Mouse (Mus musculus) stomach, embryonic 16.5 days (tissue): ENCODE results near the gene Srsf10. TPM values are rescaled to one million over a fixed set of nuclear protein-coding genes. Genes with fewer than 3 reads are reported as not detected.

Experiments
- ATAC-seq: fragments of 200-750 bp; cut with Nextera tagmentation; 2 replicates; pipeline ENCODE4 v1.8.0; 2017; ENCODE audit warnings: moderate number of reproducible peaks, moderate TSS enrichment; ENCODE audit not compliant: insufficient read depth, low FRiP score
- H3K27ac ChIP-seq: fragments of 300-500 bp; sonication (generic); 2 replicates; pipeline ENCODE4 v1.5.1; 2014; ENCODE audit warnings: low read length
- H3K27me3 ChIP-seq: fragments of 300-500 bp; sonication (generic); 2 replicates; pipeline ENCODE4 v1.6.1; 2014; ENCODE audit warnings: low read length, control low read depth, mixed read lengths; ENCODE audit not compliant: control insufficient read depth, insufficient read depth
- H3K36me3 ChIP-seq: fragments of 300-500 bp; sonication (generic); 2 replicates; pipeline ENCODE4 v1.6.1; 2014; ENCODE audit warnings: low read length; ENCODE audit not compliant: control insufficient read depth, insufficient read depth
- H3K4me1 ChIP-seq: fragments of 300-500 bp; sonication (generic); 2 replicates; pipeline ENCODE4 v1.6.1; 2014; ENCODE audit warnings: low read length, control low read depth, mixed read lengths; ENCODE audit not compliant: control insufficient read depth, insufficient read depth
- H3K4me2 ChIP-seq: fragments of 300-500 bp; sonication (generic); 2 replicates; pipeline ENCODE4 v1.6.1; 2014; ENCODE audit warnings: low read depth, low read length, mixed read lengths
- H3K4me3 ChIP-seq: fragments of 300-500 bp; sonication (generic); replicated peaks from 2 replicates; pipeline ENCODE4 v1.5.1; 2014; ENCODE audit warnings: mild to moderate bottlenecking, low read length
- H3K9ac ChIP-seq: fragments of 300-500 bp; sonication (generic); 2 replicates; pipeline ENCODE4 v1.6.1; 2014; ENCODE audit warnings: low read length
- H3K9me3 ChIP-seq: fragments of 300-500 bp; sonication (generic); replicated peaks from 2 replicates; pipeline ENCODE4 v1.6.1; 2016; ENCODE audit warnings: low read length, control low read depth; ENCODE audit not compliant: control insufficient read depth
- WGBS: fragments of 180-500 bp; shearing (Covaris S2); extraction: QIAGEN DNeasy Blood & Tissue Kit; methylation state at CpG from one replicate; pipeline ENCODE4 v1.1.7; 2014; 5-methylcytosine and 5-hydroxymethylcytosine counted together
- polyA plus RNA-seq: library from polyadenylated mRNA; unstranded; fragments of >200 nt; fragmentation: Nextera tagmentation; extraction: Ambion mirVana; gene quantifications from 2 replicates; pipeline ENCODE4 v1.2.1, GENCODE M21; 2015

The Srsf10 gene
- polyA plus RNA-seq, 1 experiment from 2014 or later: 199 TPM

- Histone ChIP-seq H3K4me1 (no peaks in the 10 kb centered on the region), H3K9me3 (no peaks in the 10 kb centered on the region), H3K36me3 (no peaks in the 10 kb centered on the region), H3K27me3 (no peaks in the 10 kb centered on the region), H3K4me2 (no peak overlapping the region), H3K9ac (no peak overlapping the region), H3K27ac (no peak overlapping the region), H3K4me3 (no peak overlapping the region)
- WGBS: 87% methylated on average over 24 of the region's 24 CpGs
- ATAC-seq: no peak; the same call in 1 of the 2 replicates
Observed at GRCm38 (mm10) chr4:135888448-135889057, 33.0 kb downstream of the Srsf10 start.

DNA sequence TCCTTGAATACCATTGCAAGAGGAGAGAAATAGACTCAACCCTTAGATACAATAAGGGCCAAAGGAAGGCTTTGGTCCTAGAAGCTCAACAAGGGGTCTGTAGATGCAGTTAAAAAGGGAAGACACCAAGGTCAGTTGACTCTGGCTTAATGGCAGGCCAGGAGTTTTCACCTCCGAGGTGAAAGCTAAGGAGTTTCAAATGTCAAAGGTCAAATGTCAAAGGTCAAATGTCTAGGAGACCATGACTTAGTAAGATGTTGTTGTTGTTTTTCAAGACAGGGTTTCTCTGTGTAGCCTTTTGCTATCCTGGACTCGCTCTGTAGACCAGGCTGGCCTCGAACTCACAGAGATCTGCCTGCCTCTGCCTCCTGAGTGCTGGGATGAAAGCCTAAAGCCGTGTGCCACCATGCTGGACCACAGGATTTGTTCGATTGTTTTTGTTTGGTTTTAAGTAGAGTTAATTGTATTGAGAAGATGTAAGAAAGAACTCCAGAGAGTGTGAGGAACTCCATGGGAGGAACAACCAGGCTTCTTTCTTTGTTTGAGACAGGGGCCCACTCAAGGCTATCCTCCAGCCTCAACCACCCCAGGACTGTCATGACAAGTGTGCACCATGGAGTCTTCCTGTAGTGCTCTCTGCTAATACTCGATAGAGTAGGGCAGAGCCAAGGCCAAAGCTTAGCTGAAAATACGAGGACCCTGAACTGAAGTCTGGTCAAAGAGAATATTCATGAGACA lies 33.8 kb downstream of the Srsf10 start:
- no peak overlapping the region for H3K4me3 ChIP-seq
- H3K4me1 ChIP-seq: no peaks in the 10 kb centered on the region
- H3K36me3 ChIP-seq: no peaks in the 10 kb centered on the region
- no peak for ATAC-seq
- 76% methylated on average over 7 of the region's 7 CpGs for WGBS
- H3K27ac ChIP-seq: no peak overlapping the region
- H3K9ac ChIP-seq: no peak overlapping the region
- H3K4me2 ChIP-seq: no peak overlapping the region
- H3K27me3 ChIP-seq: no peaks in the 10 kb centered on the region
- H3K9me3 ChIP-seq: no peaks in the 10 kb centered on the region

- Histone ChIP-seq H3K4me2 (no peak overlapping the region), H3K36me3 (no peaks in the 10 kb centered on the region), H3K9ac (no peak overlapping the region), H3K4me3 (no peak overlapping the region), H3K27me3 (no peaks in the 10 kb centered on the region), H3K4me1 (no peaks in the 10 kb centered on the region), H3K27ac (no peak overlapping the region), H3K9me3 (no peaks in the 10 kb centered on the region)
- peak; percentile 85 for ATAC-seq
- WGBS: 6% methylated on average over 4 of the region's 4 CpGs
Observed at GRCm38 (mm10) chr4:135889884-135890283, 34.3 kb downstream of the Srsf10 start.

- Histone ChIP-seq H3K9ac (no peak overlapping the region), H3K4me2 (no peak overlapping the region), H3K27me3 (no peaks in the 10 kb centered on the region), H3K36me3 (no peaks in the 10 kb centered on the region), H3K9me3 (no peaks in the 10 kb centered on the region), H3K4me3 (no peak overlapping the region), H3K27ac (no peak overlapping the region), H3K4me1 (no peaks in the 10 kb centered on the region)
- 78% methylated on average over 2 of the region's 2 CpGs for WGBS
- ATAC-seq: no peak
Observed at GRCm38 (mm10) chr4:135891539-135891938, 36.0 kb downstream of the Srsf10 start.

DNA sequence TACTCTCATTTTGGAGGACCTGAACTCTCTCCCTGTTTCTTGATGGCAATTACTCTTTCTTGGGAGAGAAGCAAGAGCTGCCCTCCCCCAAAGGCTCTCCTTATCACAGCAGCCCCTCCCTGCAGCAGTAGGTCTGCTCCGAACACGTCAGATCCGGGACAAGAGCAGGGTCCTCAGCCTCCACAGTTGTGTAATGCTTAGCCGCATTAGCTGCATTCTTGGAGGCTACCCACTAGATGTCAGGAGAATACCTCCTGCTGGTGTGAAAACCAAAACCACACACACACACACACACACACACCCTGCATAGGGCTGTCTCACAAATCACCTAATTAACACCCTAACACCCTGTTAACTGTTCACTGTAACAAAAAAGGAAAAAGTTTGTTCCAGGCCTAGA lies 37.3 kb downstream of the Srsf10 start:
- H3K4me2 ChIP-seq: no peak overlapping the region
- H3K9me3 ChIP-seq: no peaks in the 10 kb centered on the region
- H3K27ac ChIP-seq: no peak overlapping the region
- no peaks in the 10 kb centered on the region for H3K27me3 ChIP-seq
- H3K4me3 ChIP-seq: no peak overlapping the region
- no peak overlapping the region for H3K9ac ChIP-seq
- H3K4me1 ChIP-seq: no peaks in the 10 kb centered on the region
- no peaks in the 10 kb centered on the region for H3K36me3 ChIP-seq
- WGBS: 42% methylated on average over 4 of the region's 4 CpGs
- no peak for ATAC-seq

- ATAC-seq: no peak
- no peak within 1 kb of the TSS for H3K4me2 ChIP-seq
- H3K4me1 ChIP-seq: no peaks in the 10 kb centered on the region
- WGBS: 50% methylated on average over 8 of the region's 8 CpGs
- H3K27me3 ChIP-seq: no peaks in the 10 kb centered on the region
- no peak within 1 kb of the TSS for H3K9ac ChIP-seq
- no peaks in the 10 kb centered on the region for H3K36me3 ChIP-seq
- H3K9me3 ChIP-seq: no peaks in the 10 kb centered on the region
- H3K27ac ChIP-seq: no peak within 1 kb of the TSS
- no peak within 1 kb of the TSS for H3K4me3 ChIP-seq
Observed at GRCm38 (mm10) chr4:135895071-135895571, 39.6 kb downstream of the Srsf10 start, which contains the start of gene Cnr2. Gene Cnr2, plus strand, starts transcription at chr4:135895394.

GRCm38 (mm10) chr4:135896157-135896556 lies 40.6 kb downstream of the Srsf10 start:
- no peaks in the 10 kb centered on the region for H3K4me1 ChIP-seq
- H3K9ac ChIP-seq: no peak overlapping the region
- no peak overlapping the region for H3K4me3 ChIP-seq
- no peaks in the 10 kb centered on the region for H3K36me3 ChIP-seq
- no peaks in the 10 kb centered on the region for H3K27me3 ChIP-seq
- no peak overlapping the region for H3K27ac ChIP-seq
- no peak for ATAC-seq
- WGBS: 68% methylated on average over 6 of the region's 6 CpGs
- no peak overlapping the region for H3K4me2 ChIP-seq
- no peaks in the 10 kb centered on the region for H3K9me3 ChIP-seq

DNA sequence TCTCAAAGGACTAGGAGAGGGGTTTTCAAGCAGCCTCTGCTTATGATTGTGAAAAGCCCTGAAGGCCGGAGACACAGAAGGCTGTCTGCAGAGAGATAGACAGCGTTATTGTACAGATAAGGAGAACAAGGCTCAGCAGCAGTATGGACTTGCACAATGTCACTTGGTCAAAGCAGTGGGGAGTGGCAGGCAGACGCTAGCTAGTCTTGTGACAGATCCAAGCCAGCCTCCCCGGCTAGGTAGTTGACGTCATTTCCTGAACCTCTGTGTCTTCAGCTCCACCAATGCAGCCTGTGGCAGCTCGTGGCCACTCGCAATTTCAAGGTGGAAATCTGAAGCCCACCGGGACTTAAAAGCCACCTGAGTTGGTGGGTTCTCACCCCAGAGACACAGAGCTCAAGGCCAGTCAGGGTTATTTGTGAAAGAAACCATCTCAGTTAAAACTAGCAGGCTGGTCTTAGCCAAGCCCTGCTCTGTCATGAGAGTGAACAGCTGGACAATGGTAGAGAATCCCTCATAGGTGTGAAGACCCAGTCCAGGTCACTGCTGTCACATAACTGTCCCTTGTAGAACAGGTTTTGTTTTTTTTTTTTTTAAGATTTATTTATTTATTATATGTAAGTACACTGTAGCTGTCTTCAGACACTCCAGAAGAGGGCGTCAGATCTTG lies 43.0 kb downstream of the Srsf10 start:
- Histone ChIP-seq H3K27ac (peak overlapping the region; percentile 38; the same call in 1 of the 2 replicates), H3K36me3 (no peaks in the 10 kb centered on the region), H3K4me1 (no peaks in the 10 kb centered on the region), H3K9me3 (no peaks in the 10 kb centered on the region), H3K4me3 (no peak overlapping the region), H3K27me3 (no peaks in the 10 kb centered on the region), H3K9ac (peak overlapping the region; percentile 35), H3K4me2 (no peak overlapping the region)
- peak; percentile 60; the same call in 1 of the 2 replicates for ATAC-seq
- 60% methylated on average over 9 of the region's 9 CpGs for WGBS

DNA sequence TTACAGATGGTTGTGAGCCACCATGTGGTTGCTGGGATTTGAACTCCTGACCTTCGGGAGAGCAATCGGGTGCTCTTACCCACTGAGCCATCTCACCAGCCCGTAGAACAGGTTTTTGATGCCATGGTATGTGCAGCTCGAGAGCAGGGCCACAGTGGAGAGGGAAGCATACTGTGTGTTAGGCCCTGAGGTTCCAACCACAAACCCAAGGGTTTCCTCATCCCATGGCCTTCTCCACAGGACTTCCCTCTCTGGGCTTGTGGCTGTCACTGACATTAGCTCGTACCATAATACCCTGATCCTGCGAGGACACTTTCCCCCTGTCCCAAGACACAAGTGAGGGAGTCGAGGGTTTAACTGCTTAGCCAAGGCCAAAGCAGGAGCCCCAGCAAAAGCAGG lies 43.5 kb downstream of the Srsf10 start:
- H3K36me3 ChIP-seq: no peaks in the 10 kb centered on the region
- no peak overlapping the region for H3K4me3 ChIP-seq
- no peaks in the 10 kb centered on the region for H3K9me3 ChIP-seq
- no peak overlapping the region for H3K4me2 ChIP-seq
- no peaks in the 10 kb centered on the region for H3K27me3 ChIP-seq
- no peak for ATAC-seq
- H3K27ac ChIP-seq: no peak overlapping the region
- H3K9ac ChIP-seq: no peak overlapping the region
- WGBS: 83% methylated on average over 7 of the region's 7 CpGs
- no peaks in the 10 kb centered on the region for H3K4me1 ChIP-seq
